Mouse (Mus musculus): ENCODE results near the gene Casp8.

- TF ChIP-seq CTCF (IDR thresholded peaks at IDR 0.05; ENCODE audit: insufficient read depth, low read length) (no peak), POLR2A (IDR thresholded peaks at IDR 0.05; ENCODE audit: borderline replicate concordance, extremely low read depth, low read depth, low read length) (no peak)
These were observed 90.5 kb downstream of the Casp8 start for GRCm38 (mm10) chr1:58885646-58886045.

All from lung, adult 2 months (tissue).